Mouse (Mus musculus) limb, embryonic 13.5 days (tissue): ENCODE results near the gene Gfpt1. TPM values are rescaled to one million over a fixed set of nuclear protein-coding genes. Genes with fewer than 3 reads are reported as not detected.
"Not testable (repeated sequence)": the region's sequence is repeated elsewhere in the genome, so short reads cannot be mapped to it uniquely, and the experiment has no call there.

Source experiments
- ATAC-seq: fragments of 200-750 bp; cut with Nextera tagmentation; 2 replicates; pipeline ENCODE4 v1.8.0; 2017; ENCODE audit warnings: low read depth, moderate number of reproducible peaks, moderate TSS enrichment; ENCODE audit not compliant: low FRiP score
- H3K27ac ChIP-seq: fragments of 300-500 bp; sonication (generic); 2 replicates; pipeline ENCODE4 v1.5.1; 2015; ENCODE audit warnings: inconsistent platforms, mild to moderate bottlenecking, moderate library complexity
- H3K27me3 ChIP-seq: fragments of 300-500 bp; sonication (generic); 2 replicates; pipeline ENCODE4 v1.6.1; 2015; ENCODE audit warnings: mild to moderate bottlenecking, inconsistent platforms
- H3K36me3 ChIP-seq: fragments of 300-500 bp; sonication (generic); 2 replicates; pipeline ENCODE4 v1.6.1; 2015; ENCODE audit warnings: inconsistent platforms, mild to moderate bottlenecking, moderate library complexity
- H3K4me1 ChIP-seq: fragments of 300-500 bp; sonication (generic); 2 replicates; pipeline ENCODE4 v1.6.1; 2015; ENCODE audit warnings: inconsistent platforms
- H3K4me2 ChIP-seq: fragments of 300-500 bp; sonication (generic); replicated peaks from 2 replicates; pipeline ENCODE4 v1.6.1; 2015; ENCODE audit warnings: inconsistent platforms, mild to moderate bottlenecking, moderate library complexity
- H3K4me3 ChIP-seq: fragments of 300-500 bp; sonication (generic); 2 replicates; pipeline ENCODE4 v1.5.1; 2015; ENCODE audit warnings: moderate library complexity, mild to moderate bottlenecking, inconsistent platforms
- H3K9ac ChIP-seq: fragments of 300-500 bp; sonication (generic); 2 replicates; pipeline ENCODE4 v1.6.1; 2015; ENCODE audit warnings: mild to moderate bottlenecking, inconsistent platforms
- H3K9me3 ChIP-seq: fragments of 300-500 bp; sonication (generic); 2 replicates; pipeline ENCODE4 v1.6.1; 2016; ENCODE audit warnings: inconsistent platforms
- WGBS: fragments of 180-500 bp; shearing (Covaris S2); methylation state at CpG from one replicate; pipeline ENCODE4 v1.1.7; 2015; 5-methylcytosine and 5-hydroxymethylcytosine counted together
- polyA plus RNA-seq: library from polyadenylated mRNA; unstranded; fragments of >200 nt; fragmentation: Nextera tagmentation; extraction: Ambion mirVana; gene quantifications from 2 replicates; pipeline ENCODE4 v1.2.1, GENCODE M21; 2015

Gfpt1 gene
- polyA plus RNA-seq, 1 experiment from 2014 or later, result 27.3 TPM

DNA sequence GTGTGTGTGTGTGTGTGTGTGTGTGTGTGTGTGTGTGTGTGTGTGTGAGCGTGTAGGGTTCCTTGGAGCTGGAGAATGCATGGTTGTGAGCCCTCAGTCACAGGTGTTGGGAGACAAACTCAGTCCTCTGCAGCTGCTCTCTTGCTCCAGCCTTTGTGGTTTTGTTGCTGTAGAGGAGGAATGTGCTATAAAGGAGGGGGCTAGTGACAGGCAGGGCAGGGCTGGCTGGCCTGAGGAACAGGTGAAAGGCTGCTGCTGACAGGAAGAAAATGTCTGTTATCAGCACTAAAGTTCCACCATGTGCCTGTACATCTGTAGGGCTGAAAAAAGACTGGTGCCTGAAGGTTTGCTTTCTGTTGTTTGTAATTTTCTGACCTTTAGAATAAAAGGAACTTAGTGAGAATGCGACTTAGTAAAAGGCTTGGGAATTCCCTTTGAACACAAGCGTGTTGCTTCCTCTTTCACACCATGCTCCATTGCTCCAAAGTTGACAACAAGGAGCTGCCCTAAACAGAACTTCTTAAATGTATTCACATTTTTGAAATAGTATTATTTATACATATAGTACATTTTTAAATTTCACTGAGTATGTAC, 32.5 kb downstream of the Gfpt1 start:
- H3K27ac ChIP-seq, result no peak overlapping the region
- WGBS, result 73% methylated on average over 3 of the region's 3 CpGs

DNA sequence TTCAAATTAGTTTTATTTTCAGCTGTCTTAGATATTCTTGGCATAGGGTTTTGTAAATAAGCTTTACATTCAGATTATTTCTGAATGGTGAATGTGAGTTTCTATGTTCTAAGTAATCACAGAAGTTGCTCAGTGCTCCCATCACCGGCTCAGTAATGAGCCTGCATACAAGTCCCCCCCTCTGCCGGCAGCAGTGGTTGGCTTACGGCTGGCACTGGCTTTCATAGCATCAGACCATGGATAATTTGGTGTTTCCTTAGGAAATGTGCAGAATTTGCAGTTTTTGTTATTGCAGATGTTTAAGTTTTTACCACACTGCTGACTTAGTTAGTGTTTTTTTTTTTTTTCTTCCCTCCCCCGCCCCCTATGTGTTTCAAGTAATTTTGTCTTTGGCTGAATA, 36.8 kb downstream of the Gfpt1 start:
- WGBS, result 68% methylated on average over 4 of the region's 4 CpGs
- no peak overlapping the region for H3K27ac ChIP-seq
- no peaks in the 10 kb centered on the region for H3K9me3 ChIP-seq
- peaks cover 78% of the 10 kb centered on the region for H3K36me3 ChIP-seq
- H3K4me3 ChIP-seq, result no peak overlapping the region
- H3K9ac ChIP-seq, result no peak overlapping the region
- no peak for ATAC-seq
- H3K27me3 ChIP-seq, result no peaks in the 10 kb centered on the region
- H3K4me1 ChIP-seq, result no peaks in the 10 kb centered on the region
- H3K4me2 ChIP-seq, result no peak overlapping the region

More for the DNA sequence above, 32.5 kb downstream of the Gfpt1 start:
- Histone ChIP-seq H3K27me3 (no peaks in the 10 kb centered on the region), H3K4me1 (no peaks in the 10 kb centered on the region), H3K4me2 (no peak overlapping the region), H3K36me3 (peaks cover 76% of the 10 kb centered on the region), H3K9ac (no peak overlapping the region), H3K4me3 (no peak overlapping the region), H3K9me3 (no peaks in the 10 kb centered on the region)
- peak; percentile 82 for ATAC-seq

DNA sequence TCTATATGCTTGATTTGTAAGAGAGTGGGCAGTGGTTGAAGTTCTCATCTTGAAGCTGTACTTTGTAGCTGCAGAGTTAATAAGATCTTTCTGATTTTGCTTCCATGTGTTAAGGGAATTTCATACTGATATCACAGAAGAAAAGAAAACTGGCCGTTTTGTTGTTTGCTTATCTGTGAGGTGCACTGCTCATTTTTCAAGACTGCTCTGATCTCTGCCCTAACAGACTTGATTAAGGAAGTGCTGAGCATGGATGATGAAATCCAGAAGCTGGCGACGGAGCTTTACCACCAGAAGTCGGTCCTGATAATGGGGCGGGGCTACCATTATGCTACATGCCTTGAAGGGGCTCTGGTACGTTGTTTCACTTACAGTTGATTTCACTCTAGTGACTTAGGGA, 42.4 kb downstream of the Gfpt1 start:
- no peak overlapping the region for H3K4me3 ChIP-seq
- 73% methylated on average over 6 of the region's 6 CpGs for WGBS
- H3K4me2 ChIP-seq, result no peak overlapping the region
- H3K9me3 ChIP-seq, result no peaks in the 10 kb centered on the region
- no peaks in the 10 kb centered on the region for H3K4me1 ChIP-seq
- H3K9ac ChIP-seq, result no peak overlapping the region
- ATAC-seq, result no peak
- H3K27me3 ChIP-seq, result no peaks in the 10 kb centered on the region
- H3K27ac ChIP-seq, result no peak overlapping the region
- H3K36me3 ChIP-seq, result peaks cover 94% of the 10 kb centered on the region

DNA sequence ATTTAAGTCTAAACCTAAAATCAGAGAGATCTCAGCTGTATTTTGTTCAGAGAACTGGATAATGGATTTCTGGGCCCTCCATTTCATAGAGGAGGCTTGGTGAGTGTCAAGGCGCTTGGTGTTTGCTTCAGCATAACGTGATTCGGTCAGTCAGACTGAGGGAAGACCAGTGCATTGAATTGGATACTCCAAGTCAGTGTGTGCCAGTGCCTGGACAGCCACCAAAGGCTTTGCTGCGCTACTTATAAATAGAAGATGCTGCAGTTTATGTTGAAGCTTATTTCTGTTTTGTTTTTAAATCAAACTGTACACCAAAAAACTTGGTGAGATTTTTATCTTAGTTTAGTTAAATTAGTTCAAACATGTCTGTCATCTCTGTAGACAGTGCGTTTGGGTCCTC, 45.7 kb downstream of the Gfpt1 start:
- WGBS, result 96% methylated on average over 5 of the region's 5 CpGs
- Histone ChIP-seq H3K27me3 (no peaks in the 10 kb centered on the region), H3K9me3 (no peaks in the 10 kb centered on the region), H3K9ac (no peak overlapping the region), H3K4me1 (no peaks in the 10 kb centered on the region), H3K4me2 (no peak overlapping the region), H3K36me3 (peaks cover 86% of the 10 kb centered on the region), H3K27ac (no peak overlapping the region), H3K4me3 (no peak overlapping the region)
- no peak for ATAC-seq

DNA sequence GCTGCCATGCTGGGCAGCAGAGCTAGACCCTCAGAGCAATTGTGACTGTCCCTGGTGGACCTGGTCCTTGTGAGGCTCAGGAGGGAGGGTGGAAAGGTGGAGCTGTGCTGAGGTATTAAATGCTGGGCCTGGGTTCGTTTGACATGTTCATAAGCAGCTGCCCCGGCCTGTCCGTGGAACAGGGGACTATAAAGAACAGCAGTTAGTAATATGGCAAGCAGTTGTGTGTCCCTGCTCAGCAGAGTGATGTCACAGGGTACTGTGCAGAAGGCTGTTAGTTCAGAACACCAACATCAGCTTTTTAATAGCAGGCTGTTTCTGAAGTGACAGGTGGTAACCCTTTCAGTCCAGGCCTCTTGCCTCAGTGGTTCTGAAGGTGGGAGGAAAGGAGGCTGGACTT, 48.2 kb downstream of the Gfpt1 start:
- peaks cover 60% of the 10 kb centered on the region for H3K36me3 ChIP-seq
- H3K27ac ChIP-seq, result no peak overlapping the region
- no peaks in the 10 kb centered on the region for H3K4me1 ChIP-seq
- no peaks in the 10 kb centered on the region for H3K27me3 ChIP-seq
- 70% methylated on average over 3 of the region's 3 CpGs for WGBS
- H3K9me3 ChIP-seq, result no peaks in the 10 kb centered on the region
- no peak overlapping the region for H3K9ac ChIP-seq
- H3K4me3 ChIP-seq, result no peak overlapping the region
- H3K4me2 ChIP-seq, result no peak overlapping the region
- ATAC-seq, result peak; percentile 57; the same call in 1 of the 2 replicates

DNA sequence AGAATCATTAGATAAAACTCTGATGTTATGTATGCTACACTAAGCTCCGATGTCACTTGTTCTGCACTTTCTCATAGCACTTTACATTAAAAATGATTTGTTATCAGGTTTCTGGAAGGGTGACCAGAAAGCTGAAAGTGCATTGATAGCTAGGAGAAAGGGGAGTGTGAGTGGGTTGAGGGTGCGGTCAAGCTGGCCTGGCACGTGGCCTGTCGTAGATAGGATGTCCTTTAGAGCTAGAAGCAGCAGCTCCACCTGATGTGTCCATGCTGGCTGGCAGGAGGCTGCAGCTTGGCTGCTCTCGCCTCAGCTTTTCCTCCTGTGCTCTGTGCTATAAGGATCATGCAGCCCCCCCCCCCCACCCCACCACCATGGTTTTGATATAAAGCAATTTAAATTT, 49.8 kb downstream of the Gfpt1 start:
- Histone ChIP-seq H3K4me3 (no peak overlapping the region), H3K4me2 (no peak overlapping the region), H3K27me3 (no peaks in the 10 kb centered on the region), H3K9ac (no peak overlapping the region), H3K9me3 (no peaks in the 10 kb centered on the region), H3K4me1 (peaks cover 4% of the 10 kb centered on the region), H3K27ac (no peak overlapping the region), H3K36me3 (peaks cover 47% of the 10 kb centered on the region)
- no peak for ATAC-seq
- 93% methylated on average over 5 of the region's 5 CpGs for WGBS

DNA sequence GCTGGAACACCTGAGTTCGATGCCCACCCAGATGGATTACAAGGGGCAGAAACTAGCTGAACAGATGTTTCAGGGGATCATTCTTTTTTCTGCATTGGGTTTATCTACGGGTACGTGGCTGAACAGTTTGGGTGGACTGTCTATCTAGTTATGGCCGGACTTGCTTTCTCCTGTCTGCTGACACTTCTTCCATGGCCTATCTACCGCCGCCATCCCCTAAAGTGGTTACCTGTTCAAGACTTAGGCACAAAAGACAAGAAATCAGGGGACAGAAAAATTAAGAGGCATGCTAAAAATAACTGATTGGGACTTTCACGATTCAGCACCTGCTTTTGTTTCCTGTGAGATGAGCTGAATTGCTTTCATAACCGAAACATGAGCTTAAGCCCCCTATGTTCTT, 51.0 kb downstream of the Gfpt1 start:
- H3K9ac ChIP-seq, ATAC-seq, H3K4me3 ChIP-seq, H3K9me3 ChIP-seq, H3K27ac ChIP-seq, H3K27me3 ChIP-seq, H3K4me2 ChIP-seq: not testable (repeated sequence)
- Histone ChIP-seq H3K4me1 (peaks cover 10% of the 10 kb centered on the region), H3K36me3 (peaks cover 37% of the 10 kb centered on the region)
- WGBS, result 92% methylated on average over 8 of the region's 8 CpGs

DNA sequence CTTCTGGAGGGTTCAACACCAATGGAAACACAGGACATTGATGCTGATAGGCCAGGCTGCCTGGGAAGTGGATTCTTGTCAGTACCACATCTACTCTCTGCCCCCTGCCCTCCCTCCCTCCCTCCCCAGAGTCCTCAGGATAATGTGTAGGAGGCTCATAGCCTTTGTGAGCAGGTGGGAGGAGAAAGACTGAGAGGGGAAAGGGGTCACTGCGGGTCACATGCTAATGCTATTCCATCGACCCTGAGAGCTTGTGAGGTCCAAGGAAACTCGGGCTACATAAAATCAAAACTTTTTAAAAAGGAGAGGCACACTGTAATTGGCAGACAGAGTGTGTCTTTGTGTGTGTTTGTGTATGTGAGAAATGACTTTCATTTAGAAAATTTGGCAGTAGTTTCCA, 56.6 kb downstream of the Gfpt1 start:
- no peak overlapping the region for H3K4me3 ChIP-seq
- H3K27ac ChIP-seq, result peak overlapping the region; percentile 83
- H3K4me1 ChIP-seq, result peaks cover 59% of the 10 kb centered on the region
- H3K9me3 ChIP-seq, result no peaks in the 10 kb centered on the region
- no peak for ATAC-seq
- WGBS, result 25% methylated on average over 3 of the region's 3 CpGs
- no peak overlapping the region for H3K9ac ChIP-seq
- no peaks in the 10 kb centered on the region for H3K27me3 ChIP-seq
- no peak overlapping the region for H3K4me2 ChIP-seq
- H3K36me3 ChIP-seq, result no peaks in the 10 kb centered on the region

DNA sequence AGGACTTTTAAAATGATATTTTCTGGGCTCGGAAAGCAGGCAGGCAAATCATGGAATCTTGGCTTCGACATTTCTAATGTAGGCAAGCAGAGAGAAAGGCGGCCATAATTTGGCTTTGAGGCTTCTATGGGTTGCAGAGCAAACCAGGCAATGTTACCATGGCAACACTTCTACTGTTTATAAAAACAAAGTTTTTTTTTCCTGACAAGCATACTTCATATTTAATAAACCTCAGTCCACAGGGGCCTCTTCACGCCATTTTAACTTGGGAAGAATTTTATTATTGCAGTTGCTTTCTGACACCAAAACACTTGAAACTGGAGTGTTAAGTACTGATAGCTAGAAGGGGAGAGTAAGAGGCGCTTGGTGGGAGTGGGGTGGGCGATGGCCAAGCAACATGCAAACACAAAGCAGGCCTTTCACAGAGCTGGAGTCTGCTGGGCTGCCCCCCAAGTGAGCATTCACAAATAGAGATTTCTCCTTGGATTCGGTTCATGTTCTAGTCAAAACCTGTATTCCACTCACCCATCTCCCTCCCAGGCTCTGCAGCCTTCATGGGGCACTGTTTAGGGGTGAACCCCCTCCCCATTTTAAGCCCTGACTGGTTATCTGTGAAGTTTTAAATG, 57.1 kb downstream of the Gfpt1 start:
- peak; percentile 20; the same call in 1 of the 2 replicates for ATAC-seq
- H3K27me3 ChIP-seq, result no peaks in the 10 kb centered on the region
- no peaks in the 10 kb centered on the region for H3K9me3 ChIP-seq
- no peak overlapping the region for H3K4me3 ChIP-seq
- 54% methylated on average over 7 of the region's 7 CpGs for WGBS
- H3K4me2 ChIP-seq, result 0 out of 2 replicates have a peak overlapping the region, but pooled peaks have one; percentile 9
- H3K36me3 ChIP-seq, result no peaks in the 10 kb centered on the region
- H3K4me1 ChIP-seq, result peaks cover 59% of the 10 kb centered on the region
- H3K9ac ChIP-seq, result peak overlapping the region; percentile 32; the same call in 1 of the 2 replicates
- peak overlapping the region; percentile 83 for H3K27ac ChIP-seq

DNA sequence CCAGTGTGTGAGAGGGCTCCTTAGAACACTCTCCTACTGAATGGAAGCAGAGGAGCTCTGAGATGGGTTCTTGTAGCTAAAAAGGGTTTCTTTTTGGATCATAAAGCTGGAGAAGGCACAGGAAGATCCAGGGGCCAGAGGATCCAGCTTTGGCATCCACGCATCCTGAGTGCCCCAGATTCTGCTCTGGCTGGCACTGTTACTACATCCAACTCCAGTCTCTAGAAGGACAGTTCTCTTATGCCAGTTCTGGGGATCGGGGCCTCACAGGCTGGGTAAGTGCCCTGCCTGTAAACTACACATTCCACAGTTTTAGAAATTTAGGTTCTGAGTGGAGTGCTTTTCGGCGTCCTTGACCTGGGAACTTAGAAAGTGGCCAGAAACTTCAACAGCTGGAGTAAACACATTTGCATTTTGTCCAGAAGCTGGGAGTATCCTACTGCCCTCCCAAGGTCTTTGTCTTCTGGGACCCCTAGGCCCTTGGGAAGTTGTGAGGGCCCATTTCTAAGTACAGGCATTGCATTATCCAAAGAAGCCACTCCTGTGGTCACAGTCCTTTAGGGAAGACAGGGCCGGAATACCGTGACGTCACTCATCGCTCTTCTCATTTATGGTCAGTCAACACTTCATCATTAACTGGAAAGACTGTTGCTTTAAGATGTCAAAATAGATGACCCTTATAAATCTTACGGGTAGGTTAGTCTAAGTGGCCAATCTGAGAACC, 57.8 kb downstream of the Gfpt1 start:
- Histone ChIP-seq H3K4me1 (peaks cover 59% of the 10 kb centered on the region), H3K27me3 (no peaks in the 10 kb centered on the region), H3K4me2 (peak overlapping the region; percentile 9; the same call in 1 of the 2 replicates), H3K9ac (peak overlapping the region; percentile 32; the same call in 1 of the 2 replicates), H3K27ac (peak overlapping the region; percentile 83), H3K4me3 (no peak overlapping the region), H3K9me3 (no peaks in the 10 kb centered on the region), H3K36me3 (no peaks in the 10 kb centered on the region)
- ATAC-seq, result no peak
- WGBS, result 82% methylated on average over 9 of the region's 9 CpGs

DNA sequence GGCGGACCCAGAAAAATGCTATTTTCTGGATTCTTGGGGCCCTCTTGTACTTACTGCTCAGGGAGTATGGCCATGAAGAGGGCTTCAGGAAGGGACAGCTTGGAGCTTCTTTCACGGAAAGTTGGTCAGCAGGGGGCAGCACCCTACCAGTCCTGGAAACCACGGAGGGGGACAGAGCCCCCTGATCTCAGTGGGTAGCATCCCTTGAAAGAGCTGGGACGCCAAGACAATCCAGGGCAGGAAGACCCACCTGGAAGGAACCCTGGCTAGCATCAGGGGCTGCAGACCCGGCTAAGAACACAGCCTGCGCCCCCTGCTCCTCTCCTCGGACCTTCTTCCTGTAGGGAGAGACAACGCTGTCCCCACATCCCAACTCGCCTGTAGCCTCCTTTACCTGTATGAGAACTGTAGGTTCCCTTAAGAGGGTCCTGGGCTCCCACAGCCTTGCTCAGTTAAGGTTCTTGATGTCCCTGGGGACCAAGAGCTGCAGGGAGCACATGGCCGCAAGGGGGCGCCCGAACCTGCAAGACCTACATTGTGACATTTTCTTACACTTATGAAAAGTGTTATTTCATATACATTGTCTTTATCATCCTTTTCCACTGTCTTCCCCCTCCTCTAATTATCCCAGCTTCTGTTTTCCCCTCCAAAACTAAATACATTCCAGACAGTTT, 58.8 kb downstream of the Gfpt1 start:
- Histone ChIP-seq H3K4me2 (peak overlapping the region; percentile 61), H3K27ac (peak overlapping the region; percentile 81; the same call in 1 of the 2 replicates), H3K27me3 (no peaks in the 10 kb centered on the region), H3K9ac (peak overlapping the region; percentile 43; the same call in 1 of the 2 replicates), H3K4me1 (peaks cover 59% of the 10 kb centered on the region), H3K36me3 (no peaks in the 10 kb centered on the region), H3K9me3 (no peaks in the 10 kb centered on the region), H3K4me3 (peak overlapping the region; percentile 30)
- WGBS, result 14% methylated on average over 12 of the region's 12 CpGs
- peak; percentile 48; the same call in 1 of the 2 replicates for ATAC-seq

DNA sequence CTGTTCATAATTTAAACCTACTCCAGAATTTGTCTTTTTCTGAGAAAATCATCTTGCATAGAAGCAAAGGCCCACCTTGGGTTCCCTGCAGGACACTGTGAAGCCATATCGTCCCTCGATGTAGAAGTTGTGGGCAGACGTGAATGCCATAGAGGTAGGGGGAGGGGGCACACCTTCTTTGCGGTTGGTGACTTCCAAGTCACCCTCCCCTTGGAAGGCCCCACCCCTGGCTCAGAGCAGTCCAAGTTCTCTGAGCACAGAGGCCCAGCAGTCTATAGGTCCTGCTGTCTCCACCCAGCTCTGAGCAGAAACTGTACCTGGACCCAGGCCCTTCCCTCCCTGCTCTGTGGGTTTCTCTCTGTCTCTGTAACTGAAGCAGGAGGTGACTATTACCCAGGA, 59.3 kb downstream of the Gfpt1 start:
- Histone ChIP-seq H3K4me1 (peaks cover 59% of the 10 kb centered on the region), H3K27ac (peak overlapping the region; percentile 81), H3K4me3 (no peak overlapping the region), H3K4me2 (peak overlapping the region; percentile 38), H3K9me3 (no peaks in the 10 kb centered on the region), H3K36me3 (no peaks in the 10 kb centered on the region), H3K9ac (0 out of 2 replicates have a peak overlapping the region, but pooled peaks have one; percentile 14), H3K27me3 (no peaks in the 10 kb centered on the region)
- peak; percentile 34 for ATAC-seq
- WGBS, result 24% methylated on average over 4 of the region's 4 CpGs
